Mouse (Mus musculus) brain, embryonic 14.5 days (tissue): ENCODE measurements around the gene Lin54.

Source experiments
- CTCF ChIP-seq: fragments of 200-500 bp; IDR thresholded peaks from 2 replicates; pipeline ENCODE4 v1.5.1; 2012; ENCODE audit warnings: inconsistent platforms, mild to moderate bottlenecking, moderate library complexity, borderline replicate concordance; ENCODE audit not compliant: insufficient read depth, insufficient read length; ENCODE audit errors: extremely low read depth
- POLR2A ChIP-seq: fragments of 200-500 bp; IDR thresholded peaks from 2 replicates; pipeline ENCODE4 v1.6.1; 2012; ENCODE audit warnings: mild to moderate bottlenecking, inconsistent platforms, borderline replicate concordance; ENCODE audit not compliant: poor library complexity, insufficient read depth, insufficient read length, severe bottlenecking; ENCODE audit errors: extremely low read depth

GRCm38 (mm10) chr5:100524921-100525320 lies 24.5 kb upstream of the Lin54 start:
- TF ChIP-seq POLR2A = no peak
- no peak for TF ChIP-seq CTCF
